Mouse (Mus musculus) cerebellum, adult 2 months (tissue): ENCODE data around the gene Pmfbp1.

ENCODE experiments used
- CTCF ChIP-seq: fragments of 200-500 bp; IDR thresholded peaks from 2 replicates; pipeline ENCODE4 v1.5.1; 2011; ENCODE audit warnings: low read depth, mild to moderate bottlenecking, control low read depth, low read length, moderate library complexity, borderline replicate concordance; ENCODE audit not compliant: insufficient read depth
- POLR2A ChIP-seq: fragments of 200-500 bp; IDR thresholded peaks from 2 replicates; pipeline ENCODE4 v1.6.1; 2011; ENCODE audit warnings: low read length, control low read depth, borderline replicate concordance; ENCODE audit not compliant: insufficient read depth

GRCm38 (mm10) chr8:109586972-109587504 is 93.2 kb downstream of the Pmfbp1 start:
- TF ChIP-seq CTCF: no peak
- no peak for TF ChIP-seq POLR2A
